Mouse (Mus musculus) lung, adult 18-20 months (tissue): ENCODE measurements at regions not wholly inside any gene's neighbourhood (a gene's known extent, or its start where the extent isn't known, plus 50 kb on each side); places are given as distances from the start of the nearest gene placed in this dataset.
A peak's percentile ranks its signal among the peaks of the same experiment; 100 is the strongest.

Source experiments
- DNase-seq, 2 experiments: peaks; one replicate each; pipeline ENCODE4 v3.0.0; 2022; ENCODE audit warnings: mixed read lengths in 2 of 2

DNA sequence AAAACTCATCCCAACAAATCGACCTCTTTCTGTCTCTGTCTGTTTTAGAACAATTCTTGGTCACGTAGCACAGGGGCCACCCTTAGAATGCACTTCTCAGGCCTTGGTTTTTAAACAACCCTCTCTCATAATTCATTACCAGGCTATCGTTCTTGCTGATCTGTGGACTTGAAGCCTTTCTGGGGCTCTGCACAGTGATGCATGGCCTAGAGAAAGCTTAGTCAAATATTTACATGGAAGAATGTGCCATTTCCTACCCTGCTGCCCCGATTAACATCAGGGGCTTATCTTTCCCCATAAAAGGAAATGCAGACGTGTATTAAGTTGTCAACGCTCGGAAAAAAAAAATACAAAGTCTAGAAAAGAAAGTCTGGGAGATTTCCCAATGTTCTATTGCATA, 1448.0 kb downstream of the Gsdmc2 start:
- no peak for DNase-seq

DNA sequence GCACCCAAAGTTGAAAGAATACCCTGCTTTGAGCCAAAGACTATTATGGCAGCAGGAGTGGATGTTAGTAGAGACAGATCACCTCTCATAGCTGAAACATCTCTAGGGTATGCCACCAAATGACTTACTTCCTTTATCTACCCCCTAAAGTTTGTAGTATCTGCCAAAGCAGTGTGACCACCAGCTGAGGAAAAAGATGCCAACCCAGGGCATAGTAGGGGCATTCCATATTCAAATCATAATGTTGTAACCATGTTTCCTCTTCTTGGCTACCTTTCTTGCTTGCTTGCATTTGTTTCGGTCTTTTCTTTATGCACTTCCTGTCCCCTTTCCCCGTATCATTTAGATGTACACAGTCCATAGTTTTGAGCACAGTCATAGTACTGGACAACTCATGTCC, 1449.6 kb downstream of the Gsdmc2 start:
- DNase-seq, result no peak

DNA sequence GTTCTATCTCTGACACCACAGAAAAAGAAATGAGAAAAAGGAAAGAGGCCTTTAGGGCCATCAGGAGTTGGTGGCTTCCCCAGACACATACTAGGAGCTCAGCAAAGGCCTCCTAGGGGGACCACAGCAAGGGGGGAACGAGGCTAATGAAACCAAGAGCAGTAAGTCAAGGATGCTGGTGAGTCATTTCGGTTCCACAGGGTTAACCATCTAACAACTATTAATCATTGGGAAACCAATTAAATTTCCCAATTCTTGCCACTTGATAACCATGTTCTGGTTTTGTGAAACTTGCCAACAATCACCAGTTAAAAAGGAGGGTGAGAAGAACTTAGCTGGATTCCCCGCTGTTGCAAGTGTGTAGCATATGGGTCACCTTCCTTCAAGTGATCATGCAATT, 1451.6 kb downstream of the Gsdmc2 start:
- no peak for DNase-seq

DNA sequence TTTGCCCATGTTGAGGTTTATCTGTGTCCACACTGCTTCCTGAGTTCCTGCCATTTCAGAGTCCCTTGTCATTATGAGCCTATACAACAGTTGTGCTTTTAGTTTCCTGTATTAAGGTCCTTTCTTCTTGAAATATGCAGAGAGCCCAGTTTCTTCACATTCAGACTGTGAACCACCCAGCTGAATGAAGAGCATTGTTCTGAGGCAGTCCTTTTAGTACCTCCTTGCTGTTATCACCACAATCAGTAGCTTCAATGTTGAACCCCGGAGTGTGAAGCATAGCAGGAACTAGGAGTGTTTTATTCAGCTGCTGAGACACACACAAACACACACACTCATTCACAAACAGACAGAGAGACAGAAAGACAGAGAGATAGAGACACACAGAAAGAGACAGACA, 1452.1 kb downstream of the Gsdmc2 start:
- no peak for DNase-seq

DNA sequence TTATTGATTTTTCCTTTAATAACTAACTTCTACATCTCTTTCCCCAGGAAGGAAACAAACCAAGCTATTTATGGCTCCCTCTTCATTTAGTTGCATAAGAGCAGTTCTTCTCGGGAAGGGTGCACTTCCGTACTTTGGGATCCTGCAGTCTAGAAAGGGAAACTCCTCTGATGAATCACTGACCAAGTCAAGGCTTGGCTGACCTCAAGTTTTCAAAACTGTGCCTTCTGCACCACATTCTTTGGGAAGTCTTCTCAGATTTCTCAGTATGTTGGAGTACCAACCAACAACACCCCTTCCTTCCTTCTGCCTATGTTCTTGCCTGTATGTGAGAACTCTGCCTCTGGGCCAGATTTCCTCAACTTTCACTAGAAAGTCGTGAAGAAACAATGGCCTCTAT, 1452.6 kb downstream of the Gsdmc2 start:
- DNase-seq, result peak; percentile 25 to 26

DNA sequence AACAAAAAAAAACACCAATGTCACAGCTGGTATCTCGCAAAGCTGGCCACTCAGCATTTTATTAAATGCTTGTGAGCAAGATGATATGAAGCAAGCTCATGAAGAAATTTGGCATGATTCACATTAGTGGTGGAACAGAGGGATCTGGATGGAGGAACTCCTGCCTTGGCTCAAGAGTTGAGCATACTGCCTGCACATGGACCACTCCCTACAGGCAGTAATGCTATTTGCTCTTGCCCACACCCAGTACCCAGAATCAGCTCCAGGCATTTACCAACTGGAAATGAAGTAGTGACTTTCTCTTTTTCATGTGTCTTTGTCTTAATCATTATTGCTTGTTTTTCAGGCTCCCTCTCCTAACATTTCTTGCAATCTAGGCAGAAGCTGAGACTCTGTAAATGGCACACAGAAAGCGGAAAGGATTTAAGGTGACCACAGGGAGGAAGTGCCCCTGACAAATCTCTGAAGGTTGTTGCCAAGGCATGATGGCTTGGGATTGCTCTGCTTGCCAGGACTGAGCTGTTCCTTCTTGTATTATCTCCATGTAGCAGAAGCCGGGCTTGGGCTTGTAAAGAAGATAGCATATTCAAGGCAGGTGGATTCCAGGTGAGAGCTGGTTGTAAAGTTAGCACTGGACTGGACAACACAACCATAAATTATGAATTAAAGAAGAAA, 1455.4 kb downstream of the Gsdmc2 start:
- peak in 1 of 2 experiments; percentile 3 for DNase-seq

DNA sequence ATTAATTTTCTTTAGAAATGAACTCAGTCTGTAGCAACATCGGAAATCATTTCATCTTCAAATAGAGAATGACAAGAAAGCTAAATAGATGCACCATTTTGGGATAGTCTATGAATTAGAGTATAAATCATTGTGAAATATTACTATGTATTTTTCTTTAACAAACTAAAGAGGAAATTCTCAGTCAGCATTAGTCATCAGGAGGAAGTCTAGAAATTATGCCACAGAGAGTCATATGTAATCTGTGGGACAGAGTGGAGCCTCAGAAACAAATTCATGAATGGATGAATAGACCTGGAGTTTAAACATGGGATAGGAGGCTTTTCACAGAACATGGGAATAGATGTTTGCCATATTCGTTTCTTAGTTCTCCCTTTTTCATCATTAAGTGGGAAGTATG, 1459.4 kb upstream of the A1bg start:
- DNase-seq, result no peak

DNA sequence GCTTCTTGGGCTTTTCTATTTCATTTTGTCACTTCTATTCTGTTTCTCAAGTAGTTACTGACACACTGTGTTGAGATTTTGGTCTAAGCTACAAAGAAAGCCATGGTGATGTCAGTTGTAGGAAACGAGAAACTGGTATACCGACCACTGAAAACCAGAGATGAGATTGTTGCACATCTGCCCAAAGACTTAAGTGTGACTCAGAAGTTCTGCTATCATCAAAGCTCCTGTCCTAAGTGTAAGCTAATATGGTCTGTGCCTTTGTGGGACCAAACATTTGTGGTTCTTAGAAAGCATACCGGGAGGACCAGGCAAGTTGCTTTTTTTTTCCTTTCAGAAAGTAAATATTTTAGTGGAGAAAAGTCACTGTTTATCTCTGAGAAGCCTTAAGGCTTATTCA, 1451.8 kb upstream of the A1bg start:
- no peak for DNase-seq

DNA sequence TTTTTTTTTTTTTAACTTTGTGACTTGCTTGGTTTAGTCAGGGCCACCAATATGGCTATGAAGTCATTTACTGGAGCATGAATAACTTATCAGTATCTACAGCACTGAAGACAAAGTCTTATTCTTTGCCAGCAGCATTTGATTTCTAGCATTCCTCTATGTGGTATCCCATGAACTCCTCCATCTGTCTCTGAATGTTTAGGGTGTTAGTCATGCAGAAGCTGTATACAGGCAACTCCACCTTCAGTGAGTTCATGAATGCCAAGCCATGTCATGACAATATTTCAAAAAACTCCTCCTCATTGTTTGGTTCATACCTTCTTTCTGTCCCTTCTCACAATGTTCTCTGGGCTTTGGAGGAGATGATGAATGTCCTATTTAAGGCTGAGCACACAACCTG, 1438.4 kb upstream of the A1bg start:
- no peak for DNase-seq

DNA sequence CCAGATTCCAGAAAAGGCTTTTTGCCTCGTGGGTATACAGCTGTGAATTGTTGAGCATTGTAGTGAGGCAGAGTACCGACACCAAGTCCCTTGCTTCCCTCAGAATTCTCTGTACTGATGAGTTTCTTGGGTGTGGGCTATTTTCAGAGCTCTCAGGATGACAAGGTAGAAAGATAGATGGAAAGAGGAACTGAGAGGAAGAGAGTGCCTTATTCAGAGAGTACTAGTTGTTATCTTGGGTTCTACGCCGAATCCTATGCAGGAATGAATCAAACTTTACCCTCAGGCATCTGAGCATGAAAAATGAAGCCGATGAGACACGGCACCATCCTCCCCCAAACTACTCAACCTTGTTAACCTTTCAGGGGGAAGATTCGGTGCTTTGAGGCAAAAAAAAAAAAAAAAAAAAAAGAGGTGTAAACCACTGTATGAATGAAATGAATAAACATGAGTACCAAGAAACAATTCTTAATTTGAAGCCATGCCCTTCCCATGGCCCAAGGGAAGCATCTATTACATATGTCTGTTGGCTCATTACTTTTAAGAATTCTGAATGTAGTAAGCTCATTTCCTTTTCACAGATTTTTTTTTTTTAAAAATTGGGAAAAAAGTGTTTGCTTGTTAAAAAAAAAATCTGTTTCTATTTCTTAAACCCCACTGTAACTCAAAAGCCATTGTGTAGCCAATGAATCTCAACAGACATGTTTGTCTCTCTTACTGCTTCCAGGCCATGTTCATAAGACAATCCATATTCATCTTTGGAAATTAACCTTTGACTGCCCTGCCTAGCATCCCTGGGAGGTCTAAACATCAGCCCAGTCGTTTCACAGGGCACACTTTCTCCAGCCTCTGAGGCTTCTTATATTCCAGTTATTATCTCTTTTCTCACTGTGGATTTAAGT, 1435.8 kb upstream of the A1bg start:
- no peak for DNase-seq

DNA sequence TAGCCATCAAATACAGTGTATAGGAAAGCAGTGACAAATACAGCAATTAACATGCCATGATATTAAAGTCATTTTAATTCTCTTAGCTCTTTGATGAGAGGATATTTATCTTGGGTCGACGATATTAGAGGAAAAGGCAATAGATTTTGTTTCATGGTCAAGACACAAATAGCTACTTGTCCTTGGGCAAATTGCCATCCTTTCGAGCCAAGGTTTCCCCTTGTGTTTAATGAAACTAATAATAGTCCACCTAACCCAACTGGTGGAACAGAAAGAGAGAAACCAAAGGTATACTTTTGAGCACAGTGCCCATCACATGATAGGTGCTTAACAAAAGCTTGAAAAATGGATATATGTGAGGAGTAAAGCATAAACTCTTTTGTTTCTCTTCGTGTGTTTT, 1431.0 kb upstream of the A1bg start:
- DNase-seq, result no peak

DNA sequence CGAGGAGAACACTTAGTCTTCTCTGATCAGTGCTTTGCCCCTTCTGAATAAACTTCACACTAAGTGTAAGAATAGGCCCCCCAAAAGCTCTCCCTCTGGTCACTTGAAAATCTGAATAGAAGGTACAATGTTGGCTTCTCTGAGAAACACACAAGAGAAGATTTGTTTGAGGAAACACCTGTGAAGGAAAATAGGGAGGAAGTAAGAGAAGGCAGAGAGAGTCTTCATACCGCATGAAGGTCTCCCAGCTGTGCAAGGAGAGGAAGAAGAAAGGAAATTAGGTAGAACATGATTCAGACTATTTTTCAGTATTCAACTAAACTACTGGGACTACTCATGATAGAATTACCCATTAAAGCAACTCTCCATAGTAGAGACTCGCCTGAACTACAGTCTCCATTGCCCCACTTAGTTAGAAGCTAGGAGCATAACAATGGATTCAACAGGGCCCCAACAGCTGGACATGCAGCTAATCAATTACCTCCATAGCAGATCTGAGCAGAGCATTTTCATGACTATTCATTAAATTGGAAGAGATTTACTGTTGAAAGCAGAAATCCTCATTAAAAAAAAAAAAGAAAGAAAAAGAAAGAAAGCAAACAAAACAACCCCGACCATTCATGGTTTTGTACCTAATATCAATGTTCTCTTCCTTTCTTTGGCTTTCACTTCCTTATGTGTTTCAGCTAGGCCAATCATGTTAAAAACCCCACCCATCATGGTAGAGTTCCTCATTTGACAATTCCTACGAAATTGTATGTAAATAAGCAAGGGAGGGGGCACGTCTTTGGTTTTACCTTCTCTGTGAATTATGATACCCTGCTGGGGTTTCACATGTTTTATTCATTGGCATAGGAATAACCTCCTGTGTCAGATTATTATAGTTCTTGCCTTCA, 1428.3 kb upstream of the A1bg start:
- DNase-seq, result no peak

DNA sequence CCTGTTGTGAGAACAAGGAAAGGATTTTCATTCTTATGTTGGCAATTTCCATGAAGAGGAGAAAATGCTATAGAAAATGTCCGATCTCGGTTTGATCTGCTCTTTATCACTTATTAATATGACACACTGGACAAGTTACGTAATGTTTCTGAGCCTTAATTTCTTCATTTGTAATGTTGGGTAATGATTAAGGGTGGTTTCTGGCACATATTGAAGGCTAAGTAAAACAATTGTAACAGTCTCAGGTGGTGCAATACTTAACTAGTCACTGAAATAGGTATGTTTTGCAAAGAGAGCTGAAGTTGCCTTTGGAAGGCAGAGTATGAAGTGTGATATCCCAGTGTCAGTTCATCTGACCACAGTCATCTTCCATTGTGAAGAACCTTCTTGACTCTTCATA, 1427.2 kb upstream of the A1bg start:
- no peak for DNase-seq

DNA sequence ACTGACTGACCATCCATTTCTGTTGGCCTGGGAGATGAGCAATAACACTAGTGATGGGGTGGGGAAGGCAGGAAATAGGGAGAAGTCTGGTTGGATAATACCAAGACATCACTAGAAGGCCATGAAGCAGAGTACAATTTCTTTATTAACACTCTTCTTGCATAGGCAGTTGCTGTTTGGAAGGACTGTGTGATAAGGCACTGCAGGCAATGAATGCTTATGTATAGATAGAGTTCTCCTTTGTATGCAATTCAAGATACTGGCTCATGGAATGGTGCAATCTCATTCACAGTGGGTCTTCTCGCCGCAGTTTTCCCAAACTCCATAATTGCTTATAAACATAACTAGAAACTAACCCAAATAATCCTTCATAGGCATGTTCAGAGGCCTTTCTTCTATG, 1426.1 kb upstream of the A1bg start:
- DNase-seq, result no peak

DNA sequence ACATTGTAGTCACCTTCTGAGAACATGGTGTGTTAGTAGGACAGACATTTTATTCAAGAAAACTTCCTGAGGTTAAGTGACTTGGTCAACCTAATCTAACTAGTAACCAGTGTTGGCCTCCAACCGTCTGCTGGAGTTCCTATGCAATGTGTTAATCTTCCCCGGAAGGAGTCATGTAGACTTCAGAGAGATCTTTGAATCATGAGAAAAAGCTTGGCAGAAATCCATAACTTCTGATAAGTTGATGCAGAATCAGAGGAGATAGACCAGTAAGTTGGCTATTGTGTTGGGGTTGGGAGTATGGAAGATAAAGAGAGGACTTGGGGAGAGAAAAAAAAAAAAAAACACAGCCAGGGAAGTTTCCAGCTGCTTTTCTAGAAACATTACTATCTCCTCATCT, 1424.9 kb upstream of the A1bg start:
- no peak for DNase-seq

DNA sequence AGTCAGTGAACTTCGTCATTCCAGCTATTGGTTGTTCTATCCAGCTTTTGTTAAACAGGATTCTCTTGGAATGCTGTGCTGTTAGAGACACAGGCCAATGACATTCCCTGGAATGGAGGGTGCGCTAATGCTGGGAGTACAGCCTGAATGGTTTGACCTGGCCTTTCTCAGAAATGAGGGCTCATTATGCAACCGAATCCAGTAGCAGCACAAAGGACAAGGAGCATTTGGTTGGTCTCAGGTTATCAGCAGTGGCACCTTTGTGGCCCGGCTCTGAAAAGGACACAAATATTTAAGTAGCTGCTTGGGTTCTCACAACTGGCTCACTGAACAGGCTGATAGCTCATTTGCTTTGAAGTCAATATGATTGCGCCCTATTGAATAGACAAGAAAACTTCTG, 1423.1 kb upstream of the A1bg start:
- DNase-seq, result peak; percentile 6 to 18

DNA sequence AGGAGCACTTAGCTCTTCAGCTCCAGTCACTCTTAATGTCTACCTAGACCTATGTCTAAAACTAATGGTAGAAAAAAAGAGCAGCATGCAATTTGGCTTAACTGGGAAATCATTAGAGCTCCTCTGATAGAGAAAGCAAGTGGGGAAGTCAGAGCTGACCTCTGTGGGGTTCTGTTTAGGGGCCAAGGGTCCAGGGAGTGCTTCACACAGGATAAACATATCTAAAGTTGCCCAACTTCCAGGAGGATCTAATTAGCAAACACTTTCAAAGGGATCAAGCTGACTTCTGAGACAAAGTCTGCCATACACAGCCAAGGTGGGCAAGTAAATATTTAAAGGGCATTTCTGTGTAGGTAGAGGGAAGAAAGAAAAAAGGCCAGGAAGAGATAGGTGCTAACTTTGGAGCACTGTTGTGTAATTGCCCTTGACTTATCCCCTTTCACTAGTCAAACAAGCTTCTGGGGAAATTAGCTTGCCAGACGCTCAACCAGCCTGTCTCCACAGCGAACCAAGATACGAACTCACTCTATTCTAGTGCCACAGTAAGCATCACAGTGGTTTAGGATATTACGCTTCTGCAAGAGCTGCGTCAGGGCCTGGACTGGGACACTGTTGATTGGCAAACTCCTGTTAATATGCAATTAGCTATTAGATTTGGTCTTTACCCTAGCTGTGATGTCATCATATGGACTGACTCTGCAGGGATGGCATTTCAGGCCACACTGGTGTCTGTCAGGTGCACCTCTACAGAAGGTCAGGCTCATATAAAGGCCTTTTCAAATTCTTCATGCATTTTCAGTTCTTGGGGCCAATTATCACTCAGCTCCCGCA, 1413.9 kb upstream of the A1bg start:
- DNase-seq, result no peak

DNA sequence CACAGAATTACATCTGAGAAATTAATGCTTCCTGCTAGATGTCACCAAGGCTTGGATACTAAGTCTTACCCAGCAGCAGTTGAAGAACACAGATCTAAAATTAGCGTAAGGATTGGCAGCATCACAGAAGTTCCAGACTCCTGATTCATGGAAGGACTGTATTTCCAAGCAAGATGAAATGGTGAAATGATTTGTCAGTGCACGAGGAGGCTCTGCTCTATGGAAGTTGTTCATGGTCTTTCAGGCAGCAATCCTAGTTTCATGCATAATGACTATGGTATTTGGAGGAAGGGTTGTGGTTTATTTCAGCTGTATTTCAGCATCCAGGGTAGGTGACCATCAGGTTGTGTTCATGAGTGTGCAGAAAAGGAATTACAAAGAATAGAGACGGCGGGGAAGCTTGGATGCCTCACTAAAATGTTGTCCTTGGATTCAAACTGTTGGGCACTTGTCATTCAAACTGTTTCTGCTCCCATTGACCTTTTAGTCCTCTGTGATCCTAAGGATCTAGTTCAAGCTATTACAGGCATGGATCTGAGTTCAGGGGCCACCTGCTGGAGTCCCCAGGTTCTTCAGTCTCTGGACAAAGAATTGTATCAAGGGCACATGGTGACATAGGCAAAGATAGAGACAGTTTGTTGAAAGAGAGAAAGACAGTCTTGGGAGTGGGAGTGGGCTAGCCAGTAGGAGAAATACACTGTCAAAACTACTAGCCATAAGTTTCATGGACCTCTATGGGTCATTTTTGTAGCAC, 1411.6 kb upstream of the A1bg start:
- no peak for DNase-seq

DNA sequence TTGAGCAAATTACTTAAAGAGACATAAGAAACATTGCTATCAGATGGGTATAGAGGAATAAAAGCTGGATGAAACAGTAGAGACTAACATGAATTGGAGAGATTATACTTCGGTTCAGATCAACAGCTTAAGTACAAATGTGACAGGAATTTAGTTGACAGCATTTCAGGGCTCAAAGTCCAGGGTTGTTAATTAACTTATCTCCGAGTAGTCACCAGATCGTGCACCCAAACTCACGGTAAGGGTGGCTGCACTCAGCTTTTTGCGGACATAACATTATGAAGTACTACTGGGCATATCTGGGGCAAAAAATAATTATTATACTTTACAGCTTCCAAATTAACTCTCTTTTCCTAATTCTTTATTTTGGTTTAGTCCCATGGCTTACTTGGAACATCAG, 1409.3 kb upstream of the A1bg start:
- DNase-seq, result no peak

DNA sequence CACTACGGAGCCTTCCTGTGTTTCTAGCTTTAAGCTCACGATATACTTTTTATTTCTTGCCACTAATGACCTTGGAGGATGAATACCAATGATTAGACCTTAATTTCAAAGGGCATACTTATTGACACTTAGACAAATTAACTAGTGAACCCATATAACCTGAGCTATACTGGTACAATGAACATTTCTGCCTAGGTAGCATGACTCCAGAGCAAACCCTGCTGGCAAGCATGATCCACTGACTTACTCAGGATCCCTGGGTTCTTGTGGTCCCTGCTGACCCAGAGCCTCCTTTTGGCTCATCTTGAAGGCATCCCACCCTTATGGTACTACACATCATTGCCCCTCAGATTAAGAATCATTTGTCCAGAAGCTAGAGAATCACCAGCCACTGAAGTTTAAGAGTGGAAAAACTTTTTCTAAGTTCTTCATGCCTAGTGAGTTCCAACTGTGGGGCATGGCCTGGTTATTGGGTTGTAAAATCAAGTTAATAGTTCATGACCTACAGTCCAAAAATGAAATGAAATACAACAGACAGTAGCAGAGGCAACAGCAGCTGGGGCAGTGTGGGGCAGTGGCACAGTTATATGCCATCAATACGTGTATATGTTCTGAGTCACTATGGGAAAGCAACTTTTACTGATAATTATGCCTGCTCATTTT, 1408.5 kb upstream of the A1bg start:
- DNase-seq, result no peak

DNA sequence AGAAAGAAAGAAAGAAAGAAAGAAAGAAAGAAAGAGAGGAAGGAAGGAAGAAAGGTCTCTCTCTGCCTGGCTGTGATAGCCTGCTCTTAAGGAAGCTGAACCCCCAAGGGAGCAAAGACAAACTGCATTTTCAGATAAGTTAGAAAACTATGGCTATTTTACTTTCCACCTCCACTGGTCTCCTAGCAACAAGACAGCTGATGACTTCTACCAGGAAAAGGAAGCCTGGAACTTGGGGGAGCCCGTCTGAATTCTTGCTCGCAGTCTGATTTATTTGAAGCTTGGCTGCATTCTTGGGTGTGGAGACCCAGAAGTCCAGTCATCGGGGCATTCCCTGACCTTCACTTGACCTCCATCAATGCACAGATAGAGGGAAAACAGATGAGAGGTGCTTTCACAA, 1406.1 kb upstream of the A1bg start:
- peak in 1 of 2 experiments; percentile 7 for DNase-seq
